Mouse (Mus musculus): ENCODE measurements around the gene Cep295nl. TPM values are rescaled to one million over a fixed set of nuclear protein-coding genes. Genes with fewer than 3 reads are reported as not detected.

Cep295nl gene
- polyA plus RNA-seq, 1 experiment, result 0.06 TPM

- no peaks in the 10 kb centered on the region for H3K36me3 ChIP-seq (ENCODE audit: control insufficient read depth, insufficient read depth, low read length)
- H3K4me1 ChIP-seq (ENCODE audit: control insufficient read depth, insufficient read depth, low read length), result no peaks in the 10 kb centered on the region
- no peak overlapping the region for H3K27ac ChIP-seq (ENCODE audit: insufficient read depth, low read depth, low read length)
- no peaks in the 10 kb centered on the region for H3K27me3 ChIP-seq (replicated peaks; ENCODE audit: control insufficient read depth, insufficient read depth, low read length)
- no peak overlapping the region for H3K4me3 ChIP-seq (ENCODE audit: insufficient read depth, low read depth, low read length)
- no peak for DNase-seq
- TF ChIP-seq POLR2A (IDR thresholded peaks at IDR 0.05; ENCODE audit: low read depth, low read length), result no peak
- TF ChIP-seq CTCF (conservative IDR thresholded peaks at IDR 0.05; ENCODE audit: insufficient read depth, insufficient read length, low read depth, low read length), result 0 out of 2 replicates have a peak, but pooled peaks have one; percentile 23
Observed at GRCm38 (mm10) chr11:118375006-118375405, 32.7 kb upstream of the Cep295nl start.

- Histone ChIP-seq H3K4me1 (ENCODE audit: control insufficient read depth, insufficient read depth, low read length) (no peaks in the 10 kb centered on the region), H3K27me3 (replicated peaks; ENCODE audit: control insufficient read depth, insufficient read depth, low read length) (no peaks in the 10 kb centered on the region), H3K27ac (ENCODE audit: insufficient read depth, low read depth, low read length) (no peak overlapping the region), H3K36me3 (ENCODE audit: control insufficient read depth, insufficient read depth, low read length) (no peaks in the 10 kb centered on the region), H3K4me3 (ENCODE audit: insufficient read depth, low read depth, low read length) (no peak overlapping the region)
- TF ChIP-seq CTCF (conservative IDR thresholded peaks at IDR 0.05; ENCODE audit: insufficient read depth, insufficient read length, low read depth, low read length) (no peak), POLR2A (IDR thresholded peaks at IDR 0.05; ENCODE audit: low read depth, low read length) (no peak)
- 68% methylated on average over 5 of the region's 5 CpGs for WGBS
- DNase-seq, result no peak
Observed at GRCm38 (mm10) chr11:118374506-118374905, 32.2 kb upstream of the Cep295nl start.

- H3K4me1 ChIP-seq (ENCODE audit: control insufficient read depth, insufficient read depth, low read length), result no peaks in the 10 kb centered on the region
- DNase-seq, result no peak
- no peaks in the 10 kb centered on the region for H3K36me3 ChIP-seq (ENCODE audit: control insufficient read depth, insufficient read depth, low read length)
- WGBS, result 72% methylated on average over 7 of the region's 7 CpGs
- no peak overlapping the region for H3K27ac ChIP-seq (ENCODE audit: insufficient read depth, low read depth, low read length)
- H3K27me3 ChIP-seq (replicated peaks; ENCODE audit: control insufficient read depth, insufficient read depth, low read length), result no peaks in the 10 kb centered on the region
- TF ChIP-seq POLR2A (IDR thresholded peaks at IDR 0.05; ENCODE audit: low read depth, low read length) (no peak), CTCF (conservative IDR thresholded peaks at IDR 0.05; ENCODE audit: insufficient read depth, insufficient read length, low read depth, low read length) (no peak)
- no peak overlapping the region for H3K4me3 ChIP-seq (ENCODE audit: insufficient read depth, low read depth, low read length)
Observed at GRCm38 (mm10) chr11:118372641-118373040, 30.3 kb upstream of the Cep295nl start.

GRCm38 (mm10) chr11:118371876-118372275, 29.6 kb upstream of the Cep295nl start:
- Histone ChIP-seq H3K27me3 (replicated peaks; ENCODE audit: control insufficient read depth, insufficient read depth, low read length) (no peaks in the 10 kb centered on the region), H3K27ac (ENCODE audit: insufficient read depth, low read depth, low read length) (no peak overlapping the region), H3K4me3 (ENCODE audit: insufficient read depth, low read depth, low read length) (no peak overlapping the region), H3K36me3 (ENCODE audit: control insufficient read depth, insufficient read depth, low read length) (no peaks in the 10 kb centered on the region), H3K4me1 (ENCODE audit: control insufficient read depth, insufficient read depth, low read length) (no peaks in the 10 kb centered on the region)
- DNase-seq, result no peak
- WGBS, result 89% methylated on average over 7 of the region's 7 CpGs
- TF ChIP-seq CTCF (conservative IDR thresholded peaks at IDR 0.05; ENCODE audit: insufficient read depth, insufficient read length, low read depth, low read length), result no peak
- TF ChIP-seq POLR2A (IDR thresholded peaks at IDR 0.05; ENCODE audit: low read depth, low read length), result no peak

GRCm38 (mm10) chr11:118369657-118370056, 27.4 kb upstream of the Cep295nl start:
- Histone ChIP-seq H3K27me3 (replicated peaks; ENCODE audit: control insufficient read depth, insufficient read depth, low read length) (no peaks in the 10 kb centered on the region), H3K4me3 (ENCODE audit: insufficient read depth, low read depth, low read length) (no peak overlapping the region), H3K4me1 (ENCODE audit: control insufficient read depth, insufficient read depth, low read length) (no peaks in the 10 kb centered on the region), H3K36me3 (ENCODE audit: control insufficient read depth, insufficient read depth, low read length) (no peaks in the 10 kb centered on the region), H3K27ac (ENCODE audit: insufficient read depth, low read depth, low read length) (no peak overlapping the region)
- TF ChIP-seq CTCF (conservative IDR thresholded peaks at IDR 0.05; ENCODE audit: insufficient read depth, insufficient read length, low read depth, low read length), result no peak
- no peak for TF ChIP-seq POLR2A (IDR thresholded peaks at IDR 0.05; ENCODE audit: low read depth, low read length)
- 76% methylated on average over 8 of the region's 8 CpGs for WGBS
- DNase-seq, result no peak

GRCm38 (mm10) chr11:118369251-118369650, 27.0 kb upstream of the Cep295nl start:
- H3K4me1 ChIP-seq (ENCODE audit: control insufficient read depth, insufficient read depth, low read length), result no peaks in the 10 kb centered on the region
- 78% methylated on average over 5 of the region's 5 CpGs for WGBS
- no peaks in the 10 kb centered on the region for H3K36me3 ChIP-seq (ENCODE audit: control insufficient read depth, insufficient read depth, low read length)
- no peak for DNase-seq
- H3K27ac ChIP-seq (ENCODE audit: insufficient read depth, low read depth, low read length), result no peak overlapping the region
- H3K4me3 ChIP-seq (ENCODE audit: insufficient read depth, low read depth, low read length), result no peak overlapping the region
- TF ChIP-seq CTCF (conservative IDR thresholded peaks at IDR 0.05; ENCODE audit: insufficient read depth, insufficient read length, low read depth, low read length), result no peak
- TF ChIP-seq POLR2A (IDR thresholded peaks at IDR 0.05; ENCODE audit: low read depth, low read length), result no peak
- no peaks in the 10 kb centered on the region for H3K27me3 ChIP-seq (replicated peaks; ENCODE audit: control insufficient read depth, insufficient read depth, low read length)

GRCm38 (mm10) chr11:118368330-118368729, 26.0 kb upstream of the Cep295nl start:
- Histone ChIP-seq H3K27ac (ENCODE audit: insufficient read depth, low read depth, low read length) (no peak overlapping the region), H3K4me3 (ENCODE audit: insufficient read depth, low read depth, low read length) (no peak overlapping the region), H3K36me3 (ENCODE audit: control insufficient read depth, insufficient read depth, low read length) (no peaks in the 10 kb centered on the region), H3K4me1 (ENCODE audit: control insufficient read depth, insufficient read depth, low read length) (no peaks in the 10 kb centered on the region), H3K27me3 (replicated peaks; ENCODE audit: control insufficient read depth, insufficient read depth, low read length) (no peaks in the 10 kb centered on the region)
- 63% methylated on average over 3 of the region's 3 CpGs for WGBS
- TF ChIP-seq POLR2A (IDR thresholded peaks at IDR 0.05; ENCODE audit: low read depth, low read length) (no peak), CTCF (conservative IDR thresholded peaks at IDR 0.05; ENCODE audit: insufficient read depth, insufficient read length, low read depth, low read length) (0 out of 2 replicates have a peak, but pooled peaks have one; percentile 16)
- DNase-seq, result no peak

Data from kidney, adult 2 months (tissue).